Mouse (Mus musculus) spleen, adult 12 weeks (tissue): ENCODE data around the gene H2-T22.
"Not testable (repeated sequence)": the region's sequence is repeated elsewhere in the genome, so short reads cannot be mapped to it uniquely, and the experiment has no call there.

ENCODE experiments used
- DNase-seq: peaks from one replicate; pipeline ENCODE4 v3.0.0; 2022; ENCODE audit warnings: low spot score

H2-T22 gene

DNA sequence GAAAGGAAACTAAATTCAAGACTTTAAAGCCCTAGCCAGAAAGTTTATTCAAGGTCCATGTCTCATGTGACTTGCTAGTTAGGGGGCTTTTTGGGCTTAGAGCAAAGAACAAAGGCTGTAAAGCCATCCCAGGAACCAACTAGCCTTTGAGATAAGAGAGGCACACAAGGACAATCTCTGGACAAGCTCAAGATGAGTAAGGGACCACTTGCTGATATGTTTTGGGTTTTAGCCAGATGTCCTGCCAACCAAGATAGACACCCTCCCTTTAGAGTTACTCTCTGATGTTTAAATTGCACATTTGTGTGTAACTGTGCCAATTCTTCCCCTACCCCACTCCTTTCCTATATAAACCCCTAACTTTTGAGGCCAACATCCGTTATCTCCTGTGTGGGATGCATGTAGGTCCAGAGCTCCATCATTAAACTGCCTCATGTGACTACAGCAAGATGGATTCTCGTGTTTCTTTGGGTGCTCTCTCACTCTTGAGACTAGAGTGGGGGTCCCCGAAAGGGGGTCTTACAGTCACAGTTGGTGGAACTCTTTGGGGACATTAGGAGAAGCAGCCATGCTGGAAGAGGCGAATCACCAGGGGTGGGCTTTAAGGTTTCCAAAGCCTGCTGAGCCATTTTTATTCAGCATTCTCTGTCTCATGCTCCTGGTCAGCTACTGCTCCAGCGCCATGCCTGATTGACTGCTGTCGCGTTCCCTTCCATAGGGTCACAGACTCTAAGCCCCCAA is 13.5 kb downstream of the H2-T22 start:
- no peak for DNase-seq

DNA sequence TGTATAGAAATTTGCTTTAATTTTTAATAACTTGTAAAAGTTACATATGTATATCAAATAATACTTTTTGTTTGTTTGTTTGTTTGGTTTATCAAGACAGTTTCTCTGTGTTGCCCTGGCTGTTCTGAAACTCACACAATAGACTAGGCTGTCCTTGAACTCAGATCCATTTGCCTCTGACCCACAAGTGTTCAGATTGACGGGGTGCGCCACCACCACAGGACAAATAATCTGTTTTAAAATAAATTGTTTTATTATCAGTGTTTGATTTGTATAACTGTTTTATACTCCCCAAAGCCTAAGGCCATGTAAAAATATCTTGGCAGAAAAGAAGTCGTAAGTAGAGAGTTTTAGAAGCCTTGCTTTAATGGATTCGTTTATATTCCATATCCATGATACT is 14.9 kb downstream of the H2-T22 start:
- DNase-seq, result no peak

DNA sequence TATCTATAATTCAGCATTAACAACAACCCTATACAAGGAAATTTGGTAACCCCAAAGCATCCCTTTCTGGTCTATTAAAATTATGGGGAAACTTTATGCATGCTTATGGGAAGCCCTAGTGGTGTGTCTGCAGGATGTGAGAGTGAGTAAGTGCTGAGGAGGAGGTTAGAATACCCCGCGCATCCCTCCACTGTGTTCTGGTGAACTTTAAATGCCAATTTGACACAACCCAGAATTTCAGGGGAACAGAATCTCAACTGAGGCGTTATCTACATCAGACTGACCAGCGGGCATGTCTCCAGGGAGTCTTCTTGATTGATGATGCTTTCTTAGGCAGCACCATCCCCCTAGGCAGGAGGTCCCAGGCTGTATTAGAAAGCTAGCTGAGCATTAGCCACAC is 16.6 kb downstream of the H2-T22 start:
- DNase-seq, result no peak

DNA sequence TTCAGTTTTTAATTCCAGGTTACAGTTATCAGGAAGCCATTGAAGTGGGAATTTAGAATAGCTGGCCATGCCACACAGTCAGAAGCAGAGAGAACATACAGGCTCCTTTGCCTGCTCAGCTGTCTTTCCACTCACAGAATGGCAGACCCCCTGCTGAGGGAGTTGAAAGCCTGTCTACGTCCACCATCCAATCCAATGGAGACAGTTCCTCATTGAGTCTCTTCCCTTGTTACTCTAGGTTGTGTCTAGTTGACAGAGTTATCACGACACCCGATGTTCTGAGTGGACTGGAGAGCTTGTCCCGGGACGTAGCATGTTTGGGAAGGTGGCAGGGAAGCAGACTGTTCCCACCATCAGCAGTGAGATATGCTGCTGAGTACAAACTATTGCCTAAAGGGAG is 17.4 kb downstream of the H2-T22 start:
- DNase-seq, result no peak

DNA sequence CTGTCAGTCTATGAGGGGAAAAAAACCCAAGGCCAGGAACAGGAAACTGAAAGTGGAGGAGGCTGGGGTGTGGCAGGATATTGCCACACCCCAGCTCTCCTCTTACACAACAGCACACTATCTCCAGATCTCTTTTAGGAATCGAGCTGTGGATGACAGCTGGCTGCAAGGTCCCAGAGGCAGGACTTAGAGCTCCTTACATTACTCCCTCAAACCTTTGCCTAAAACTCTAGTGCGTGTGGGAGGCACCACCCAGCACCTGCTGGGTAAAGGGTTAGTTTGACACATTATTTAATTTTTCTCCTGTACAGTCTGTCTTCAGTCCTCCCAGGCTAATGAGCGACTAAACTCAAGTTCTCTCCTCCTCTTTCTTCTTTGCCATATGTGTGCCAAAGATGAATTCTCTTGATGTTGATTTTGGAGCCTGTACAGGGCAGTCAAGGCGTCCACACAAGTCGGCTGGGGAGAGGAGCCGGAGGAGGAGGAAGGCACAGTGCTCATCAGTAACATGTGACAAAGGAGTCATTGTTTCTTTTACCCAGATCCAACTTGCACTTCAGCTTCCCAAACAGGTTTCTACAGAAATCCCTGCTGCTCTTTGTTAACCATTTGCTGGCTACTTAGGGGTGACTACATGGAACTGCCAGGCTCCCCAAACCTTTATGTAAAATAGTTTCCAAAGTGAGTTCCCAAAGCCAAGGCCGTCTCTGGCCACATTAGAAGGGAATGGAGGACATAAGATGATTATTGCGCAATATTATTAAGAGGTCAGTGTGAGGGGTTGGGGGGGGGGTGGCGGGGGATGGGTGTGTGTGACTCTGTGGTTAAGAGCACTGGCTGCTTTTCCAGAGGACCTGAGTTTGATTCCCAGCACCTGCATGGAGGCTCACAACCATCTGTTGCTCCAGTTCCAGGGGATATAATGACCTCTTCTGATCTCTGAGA is 18.6 kb downstream of the H2-T22 start:
- DNase-seq, result no peak

DNA sequence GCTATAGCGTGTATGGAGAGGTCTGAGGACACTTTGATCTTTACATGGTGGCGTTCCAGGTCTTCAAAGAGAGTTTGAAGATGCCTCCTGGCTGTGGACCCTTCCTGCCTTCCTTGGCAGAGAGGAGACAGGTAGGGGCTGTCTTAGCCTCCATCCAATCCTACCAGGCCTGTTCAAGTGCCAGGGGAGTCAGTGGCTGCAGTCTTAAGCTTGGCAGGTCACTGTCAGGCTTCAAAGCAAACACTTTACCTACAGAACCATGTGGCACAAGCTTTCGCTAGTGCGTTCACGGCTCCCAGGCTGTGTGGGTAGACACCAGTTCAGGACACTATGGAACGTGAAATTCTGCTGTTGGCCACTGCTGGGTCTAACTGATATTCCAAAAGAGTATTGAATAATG is 19.6 kb downstream of the H2-T22 start:
- DNase-seq, result no peak

DNA sequence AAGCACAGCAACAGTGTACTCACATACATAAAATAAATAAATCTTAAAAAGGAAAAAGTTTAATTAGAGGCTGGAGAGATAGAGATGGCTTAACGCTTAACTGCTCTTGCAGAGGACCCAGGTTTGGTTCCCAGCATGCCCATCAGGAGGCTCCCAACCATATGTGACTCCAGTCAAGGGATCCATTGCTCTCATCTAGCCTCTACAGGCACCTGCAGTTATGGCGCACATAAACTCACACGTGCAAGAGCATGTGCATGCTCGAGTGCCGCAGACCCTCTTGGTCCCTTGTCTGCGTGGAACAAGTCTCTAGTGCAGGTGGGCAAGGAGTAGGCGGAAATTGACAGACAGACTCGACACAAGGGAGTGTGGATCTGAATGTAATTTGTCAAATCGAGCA is 20.4 kb downstream of the H2-T22 start:
- DNase-seq, result no peak

DNA sequence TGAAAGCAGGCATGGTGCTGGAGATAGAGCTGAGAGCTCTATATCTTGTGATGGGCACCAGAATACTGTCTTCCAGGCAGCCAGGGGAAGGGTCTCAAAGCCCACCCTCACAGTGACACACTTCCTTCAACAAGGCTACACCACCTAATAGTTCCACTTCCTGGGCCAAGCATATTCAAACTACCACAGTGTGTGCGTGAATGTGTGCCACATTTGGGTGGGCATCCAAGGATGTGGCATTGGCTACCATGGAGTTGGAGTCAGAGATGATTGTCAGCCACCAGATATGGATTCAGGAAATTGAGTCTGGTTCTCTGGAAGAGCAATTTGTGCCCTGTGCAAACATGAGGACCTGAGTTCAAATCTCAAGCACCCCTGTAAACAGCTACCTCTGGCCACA is 21.2 kb downstream of the H2-T22 start:
- DNase-seq, result no peak

DNA sequence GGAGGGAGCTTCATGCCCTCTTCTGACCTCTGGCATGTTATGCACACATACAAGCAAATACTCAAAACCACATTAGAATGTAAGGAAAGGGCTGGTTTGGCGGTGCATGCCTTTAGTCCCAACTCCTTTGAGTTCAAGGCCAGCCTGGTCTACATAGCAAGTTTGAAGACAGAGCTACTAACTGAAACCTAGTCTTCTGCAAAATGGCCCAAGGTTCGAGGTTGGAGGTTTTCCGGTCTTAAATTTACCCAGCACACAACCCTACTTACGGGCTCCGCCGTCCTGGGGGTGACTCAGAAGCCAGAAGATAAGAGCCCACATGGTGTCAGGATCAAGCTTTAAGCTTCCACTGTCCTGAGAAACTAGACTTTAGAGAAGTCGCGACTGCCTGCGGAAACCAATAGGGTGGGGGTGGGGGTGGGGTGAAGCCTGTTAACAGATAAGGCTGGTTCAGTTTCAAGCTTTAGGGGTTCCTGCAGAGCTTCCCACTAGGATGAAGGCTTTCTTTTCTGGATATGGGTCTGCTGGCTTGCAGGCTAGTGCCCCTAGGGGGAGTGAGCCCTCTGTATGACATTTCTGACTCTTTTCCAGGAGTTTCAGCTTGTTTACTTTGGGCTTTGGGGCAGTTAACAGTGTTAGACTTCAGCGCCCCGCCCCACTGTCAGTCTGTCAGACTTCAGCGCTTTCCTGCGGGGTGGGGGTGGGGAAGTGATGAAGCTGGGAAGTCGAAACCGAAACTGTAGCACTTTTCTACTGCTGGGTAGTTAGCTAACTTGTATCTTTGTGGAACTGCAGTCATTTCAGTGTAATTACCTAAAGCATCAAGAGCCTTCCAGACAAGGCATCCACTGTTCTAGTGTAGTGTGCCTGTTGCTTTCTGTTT is 22.1 kb downstream of the H2-T22 start, which contains the start of gene H2-T24:
TSS of gene H2-T24 (minus strand) at position 370 of the 883 bp plus-strand sequence.
- DNase-seq, result peak; percentile 85

DNA sequence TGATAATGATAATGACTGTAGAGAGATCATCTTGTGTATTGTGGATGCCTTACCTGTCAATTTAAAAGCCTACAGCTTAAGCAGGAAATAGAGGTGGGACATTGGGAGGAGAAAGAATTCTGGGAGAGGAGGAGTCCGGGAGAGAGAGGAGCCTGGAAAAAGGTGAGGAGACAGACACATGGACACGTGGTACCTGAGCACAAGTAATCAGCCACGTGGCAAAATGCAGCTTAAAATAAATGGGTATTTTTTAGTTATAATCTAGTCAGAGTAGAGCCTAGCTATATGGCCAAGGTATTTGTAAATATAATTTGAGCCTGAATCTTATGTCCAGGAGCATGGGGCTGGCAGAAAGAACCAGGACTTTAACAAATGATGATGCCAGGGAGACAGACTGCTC is 23.0 kb downstream of the H2-T22 start:
- DNase-seq, result no peak

DNA sequence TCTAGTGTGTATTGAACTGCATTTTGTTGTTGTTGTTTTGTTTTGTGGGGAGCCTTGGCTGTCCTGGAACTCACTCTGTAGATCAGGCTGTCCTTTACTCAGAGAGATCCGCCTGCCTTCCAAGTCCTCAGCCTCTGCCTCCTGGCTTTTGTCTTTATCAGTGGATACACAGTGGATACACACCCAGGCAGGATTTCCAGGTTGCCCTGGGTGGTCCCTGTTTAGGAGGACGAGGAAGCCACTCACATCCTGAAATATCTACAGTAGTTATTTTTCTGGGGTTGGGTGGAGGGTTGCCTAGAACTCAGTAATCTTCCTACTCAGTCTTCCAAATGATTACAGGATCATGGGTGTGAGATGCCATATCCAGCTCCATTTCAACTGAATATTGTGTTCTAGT is 23.6 kb downstream of the H2-T22 start:
- DNase-seq, result no peak

DNA sequence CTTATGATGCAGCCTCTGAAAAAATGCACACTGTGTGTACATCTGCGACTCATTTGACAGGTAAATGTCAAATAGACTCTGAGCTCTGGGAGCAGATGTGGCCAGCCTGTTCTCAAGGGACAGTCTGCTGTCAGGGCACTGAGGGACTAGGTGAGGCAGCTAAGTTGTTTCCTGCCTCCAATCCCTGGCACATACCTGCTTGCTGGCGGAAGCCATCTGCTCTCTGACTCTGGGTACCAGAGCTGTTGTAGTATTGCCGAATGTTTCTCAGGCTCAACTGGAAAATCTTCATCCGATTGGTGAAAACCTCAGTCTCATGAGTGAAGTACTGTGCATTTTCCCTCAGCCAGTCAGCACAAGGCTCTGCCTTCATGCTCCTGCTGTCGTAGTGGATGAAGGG is 25.5 kb downstream of the H2-T22 start:
- no peak for DNase-seq

DNA sequence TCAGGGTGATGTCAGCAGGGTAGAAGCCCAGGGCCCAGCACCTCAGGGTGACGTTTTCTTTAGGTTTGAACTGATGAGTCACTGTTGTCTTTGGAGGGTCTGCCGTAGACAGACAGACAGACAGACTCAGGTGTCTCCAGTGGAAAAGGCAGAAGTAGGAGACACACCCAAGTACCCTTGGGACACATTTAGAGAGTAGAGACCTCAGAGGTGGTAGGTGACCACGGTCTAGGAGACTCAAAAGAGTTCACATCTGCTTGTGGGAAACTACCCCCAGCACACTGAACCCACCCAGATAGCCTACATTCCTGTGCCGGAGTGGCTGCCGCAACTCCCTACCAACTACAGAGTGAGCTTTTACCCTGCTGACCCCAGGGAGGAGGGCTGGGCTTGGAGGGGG is 27.6 kb downstream of the H2-T22 start:
- no peak for DNase-seq

DNA sequence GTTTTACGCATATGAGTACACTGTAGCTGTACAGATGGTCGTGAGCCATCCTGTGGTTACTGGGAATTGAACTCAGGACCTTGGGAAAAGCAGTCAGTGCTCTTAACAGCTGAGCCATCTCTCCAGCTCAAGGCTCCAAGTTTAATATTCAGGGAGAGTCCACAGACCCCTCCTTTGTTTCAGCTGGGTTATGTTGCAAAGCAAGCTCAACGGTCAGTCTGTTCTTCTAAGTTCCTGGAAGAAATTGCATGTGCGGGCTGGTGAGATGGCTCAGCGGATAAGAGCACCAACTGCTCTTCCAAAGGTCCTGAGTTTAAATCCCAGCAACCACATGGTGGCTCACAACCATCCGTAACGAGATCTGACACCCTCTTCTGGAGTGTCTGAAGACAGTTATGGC is 38.1 kb downstream of the H2-T22 start:
- DNase-seq, result not testable (repeated sequence)

DNA sequence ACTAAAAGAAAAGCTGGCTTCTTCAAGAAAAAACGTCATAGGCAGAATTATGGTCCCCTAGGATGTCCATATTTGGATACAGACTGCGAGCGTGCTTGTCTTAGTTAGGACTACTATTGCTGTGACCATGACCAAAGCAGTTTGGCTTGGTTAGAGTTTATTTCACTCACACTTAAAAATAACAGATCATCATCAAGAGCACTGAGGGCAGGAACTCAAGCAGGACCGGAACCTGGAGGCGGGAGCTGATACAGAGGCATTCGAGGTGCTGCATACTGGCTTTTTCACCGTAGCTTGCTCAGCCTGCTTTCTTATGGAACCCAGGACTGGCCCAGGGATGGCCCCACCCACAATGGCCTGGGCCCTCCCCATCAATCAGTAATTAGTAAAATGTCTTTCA is 39.2 kb downstream of the H2-T22 start:
- no peak for DNase-seq

DNA sequence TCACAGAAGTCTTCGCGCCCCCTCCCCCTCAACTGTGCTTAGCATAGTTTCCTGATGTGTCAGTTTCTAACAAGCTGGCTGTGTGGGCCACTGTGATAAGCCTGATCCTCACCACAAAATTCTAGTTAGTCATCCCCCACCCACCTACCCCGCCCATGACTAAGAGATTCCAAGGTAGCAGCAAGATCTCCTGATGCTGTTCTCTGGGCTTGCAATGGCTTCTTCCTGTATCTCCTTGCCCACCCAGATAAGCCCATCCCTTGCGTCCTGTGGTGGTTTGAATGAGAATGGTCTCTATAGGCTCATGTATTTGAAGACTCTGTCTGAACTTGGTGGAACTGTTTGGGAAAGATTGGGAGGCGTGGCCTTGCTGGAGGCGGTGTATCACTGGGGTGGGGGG is 40.6 kb downstream of the H2-T22 start:
- peak; percentile 61 for DNase-seq

DNA sequence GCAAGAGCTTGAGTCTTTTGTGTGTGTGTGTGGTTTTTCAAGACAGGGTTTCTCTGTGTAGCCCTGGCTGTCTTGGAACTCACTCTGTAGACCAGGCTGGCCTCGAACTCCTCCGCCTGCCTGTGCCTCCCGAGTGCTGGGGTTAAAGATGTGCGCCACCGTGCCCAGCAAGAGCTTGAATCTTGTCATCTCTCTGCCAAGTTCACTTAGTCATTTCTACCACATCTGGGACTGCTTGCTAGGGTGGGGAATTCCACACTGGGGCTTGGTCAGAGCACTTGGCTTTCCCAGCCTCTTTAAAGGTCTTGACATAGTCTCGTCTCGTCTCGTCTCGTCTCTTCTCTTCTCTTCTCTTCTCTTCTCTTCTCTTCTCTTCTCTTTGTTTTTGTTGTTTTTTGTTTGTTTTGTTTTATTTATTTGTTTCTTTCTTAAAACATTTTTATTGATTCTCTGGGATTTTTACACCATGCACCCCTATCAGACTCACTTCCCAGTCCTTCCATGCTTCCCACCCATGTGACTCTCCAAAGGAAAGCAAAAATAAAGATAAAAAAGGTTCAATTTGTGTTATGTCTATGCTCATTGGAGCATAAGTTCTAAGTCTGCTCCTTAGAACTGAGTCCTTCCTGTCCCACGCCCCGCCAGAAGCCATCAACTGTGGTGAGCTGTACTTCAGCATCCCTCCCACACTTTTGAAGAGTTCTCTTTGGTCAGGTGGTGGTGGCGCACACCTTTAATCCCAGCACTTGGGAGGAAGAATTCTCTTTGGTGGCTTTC is 41.2 kb downstream of the H2-T22 start:
- peak; percentile 46 for DNase-seq

DNA sequence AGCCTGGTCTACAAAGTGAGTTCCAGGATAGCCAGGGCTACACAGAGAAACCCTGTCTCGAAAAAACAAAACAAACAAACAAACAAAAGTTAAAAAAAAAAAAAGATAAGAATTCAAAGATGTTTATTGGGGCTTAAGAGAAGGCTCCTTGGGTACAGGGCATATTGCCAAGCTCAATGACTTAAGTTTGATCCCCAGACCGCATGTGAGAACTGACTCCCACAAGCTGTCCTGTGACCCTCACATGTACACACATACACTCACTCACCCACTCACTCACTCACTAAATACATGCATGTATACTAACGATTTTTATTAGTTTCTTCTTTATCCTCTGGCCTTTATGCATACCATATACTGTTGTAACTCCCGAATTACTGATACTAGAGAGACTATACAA is 42.2 kb downstream of the H2-T22 start:
- no peak for DNase-seq

DNA sequence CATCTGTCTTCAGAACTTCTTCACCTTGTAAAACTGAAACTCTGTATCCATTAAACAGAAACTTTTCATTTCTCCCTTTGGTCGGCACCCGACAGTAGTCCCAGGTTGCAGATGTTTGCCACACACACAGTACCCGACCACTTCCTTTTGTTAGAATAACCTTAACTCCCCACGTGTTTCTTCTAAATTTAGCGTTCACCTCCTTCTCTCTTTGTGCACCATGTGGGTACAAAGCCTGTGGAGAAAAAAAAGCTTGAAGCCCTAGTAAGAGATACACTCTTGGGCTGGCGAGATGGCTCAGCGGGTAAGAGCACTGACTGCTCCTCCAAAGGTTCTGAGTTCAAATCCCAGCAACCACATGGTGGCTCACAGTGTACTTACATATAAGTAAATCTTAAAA is 43.2 kb downstream of the H2-T22 start:
- DNase-seq, result peak; percentile 55

DNA sequence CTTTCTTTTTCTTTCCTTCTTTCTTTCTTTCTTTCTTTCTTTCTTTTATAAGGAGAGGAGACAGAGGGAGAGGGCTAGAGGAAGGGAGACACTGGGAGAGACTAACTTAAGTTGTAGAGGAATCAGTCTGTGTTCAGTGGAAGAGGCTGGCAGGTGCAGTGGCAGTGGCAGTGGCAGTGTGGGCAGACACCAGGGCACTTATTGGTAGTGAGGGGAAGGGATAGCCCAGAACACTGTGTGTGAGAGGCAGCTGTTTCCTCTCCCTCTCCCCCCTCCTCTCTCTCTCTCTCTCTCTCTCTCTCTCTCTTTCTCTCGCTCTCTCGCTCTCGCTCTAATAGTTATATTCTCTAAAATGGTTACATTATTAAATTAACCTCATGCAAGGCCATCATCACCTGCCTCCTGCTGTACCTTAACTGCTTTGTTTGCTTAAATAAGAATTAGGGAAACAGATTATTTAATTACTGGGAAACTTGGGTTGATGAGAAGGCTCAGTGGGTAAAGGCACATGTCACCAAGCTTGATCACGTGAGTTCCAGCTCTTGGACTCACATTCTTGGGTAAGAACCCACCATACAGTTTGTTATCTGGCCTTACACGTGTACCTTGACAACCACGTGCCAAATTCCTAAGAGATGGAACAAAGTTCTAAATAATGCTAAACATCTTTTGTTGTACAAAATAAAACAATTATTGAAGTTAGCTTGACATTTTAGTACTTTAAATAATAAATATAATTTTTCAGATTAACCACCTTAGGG is 43.8 kb downstream of the H2-T22 start:
- no peak for DNase-seq
